Mouse (Mus musculus) kidney, adult 18-20 months (tissue): ENCODE results near the gene Armc10.
"Not testable (repeated sequence)": the region's sequence is repeated elsewhere in the genome, so short reads cannot be mapped to it uniquely, and the experiment has no call there.

Experiments
- DNase-seq: peaks from one replicate; pipeline ENCODE4 v3.0.0; 2021

Gene Armc10

GRCm38 (mm10) chr5:21645439-21646132 is at the start of gene Armc10, which contains the start of gene Fbxl13:
Gene Armc10, plus strand, starts transcription at chr5:21645813.
Gene Fbxl13, minus strand, starts transcription at chr5:21645634.
- DNase-seq: peak; percentile 90

- peak; percentile 8 for DNase-seq
Observed at GRCm38 (mm10) chr5:21599536-21599935, 46.1 kb upstream of the Armc10 start.

GRCm38 (mm10) chr5:21599961-21600360 is 45.7 kb upstream of the Armc10 start:
- DNase-seq: no peak

- no peak for DNase-seq
Observed at GRCm38 (mm10) chr5:21605936-21606335, 39.7 kb upstream of the Armc10 start.

GRCm38 (mm10) chr5:21608311-21609304 is 37.0 kb upstream of the Armc10 start:
- DNase-seq: no peak

GRCm38 (mm10) chr5:21610996-21611395 is 34.6 kb upstream of the Armc10 start:
- DNase-seq: no peak

GRCm38 (mm10) chr5:21614299-21614698 is 31.3 kb upstream of the Armc10 start:
- not testable (repeated sequence) for DNase-seq

GRCm38 (mm10) chr5:21616450-21617009 is 29.1 kb upstream of the Armc10 start:
- DNase-seq: no peak

- no peak for DNase-seq
Observed at GRCm38 (mm10) chr5:21625916-21626315, 19.7 kb upstream of the Armc10 start.

- peak; percentile 13 for DNase-seq
Observed at GRCm38 (mm10) chr5:21640961-21641360, 4.7 kb upstream of the Armc10 start.

GRCm38 (mm10) chr5:21643606-21644005 is 2.0 kb upstream of the Armc10 start:
- DNase-seq: no peak

- DNase-seq: no peak
Observed at GRCm38 (mm10) chr5:21644891-21645438, 648 bp upstream of the Armc10 start.

GRCm38 (mm10) chr5:21646133-21646491 is 499 bp downstream of the Armc10 start:
- DNase-seq: no peak

GRCm38 (mm10) chr5:21650736-21651135 is 5.1 kb downstream of the Armc10 start:
- DNase-seq: no peak

GRCm38 (mm10) chr5:21651885-21652612 is 6.4 kb downstream of the Armc10 start:
- no peak for DNase-seq

GRCm38 (mm10) chr5:21656912-21657311 is 11.3 kb downstream of the Armc10 start:
- DNase-seq: no peak

- DNase-seq: no peak
Observed at GRCm38 (mm10) chr5:21658038-21658437, 12.4 kb downstream of the Armc10 start.

GRCm38 (mm10) chr5:21658623-21659395 is 13.2 kb downstream of the Armc10 start:
- peak; percentile 86 for DNase-seq

GRCm38 (mm10) chr5:21660850-21661249 is 15.2 kb downstream of the Armc10 start:
- no peak for DNase-seq

GRCm38 (mm10) chr5:21663081-21663480 is 17.5 kb downstream of the Armc10 start:
- no peak for DNase-seq
